Mouse (Mus musculus): Measurements from ENCODE around the gene Fam180a. TPM values are rescaled to one million over a fixed set of nuclear protein-coding genes. Genes with fewer than 3 reads are reported as not detected.

Gene Fam180a
- total RNA-seq, 2 experiments from 2014 or later: 0.62 to 1.4 TPM

GRCm38 (mm10) chr6:35268711-35269110 is 57.2 kb downstream of the Fam180a start:
- DNase-seq (ENCODE audit: low spot score in 2 of 2): no peak

GRCm38 (mm10) chr6:35265580-35266278 is 60.2 kb downstream of the Fam180a start:
- DNase-seq (ENCODE audit: low spot score in 2 of 2): no peak

Other genes starting within 250 kb of the Fam180a start
- 10 to 100 TPM; 39.0 to 43.3 TPM for gene Cnot4, start 192.4 kb downstream of the Fam180a start, total RNA-seq (2021)
- gene Nup205, start 148.7 kb downstream of the Fam180a start, total RNA-seq (2021): 10 to 100 TPM; 25.3 to 29.8 TPM
- 10 to 100 TPM in 1 of 2 experiments, 1 to 10 TPM in 1; 2.6 to 11.9 TPM for gene Slc13a4, start 18.0 kb downstream of the Fam180a start, total RNA-seq (2021)
- gene Mtpn, start 213.7 kb upstream of the Fam180a start, total RNA-seq (2021): 100 to 1,000 TPM; 280 to 291 TPM